In genomic region chr8:126852663-126853390, GRCm38 (mm10) we compare ENCODE assay signal across 9 mouse cellular contexts.
A peak's percentile ranks its signal among the peaks of the same experiment; 100 is the strongest.
DNase-seq lines count a peak whose midpoint lies in the region; ATAC-seq and TF ChIP-seq lines count a peak whose summit lies in the region.
"Had no signal": no experiment of that assay in that cellular context is flagged by ENCODE, and none has a peak within 500 bp of the region (broad histone marks: within the 10 kb centered on the region; RNA-seq: fewer than 3 reads in every experiment).

No protein-coding gene starts in this region.

- TF ChIP-seq POLR2A in thymus, adult 2 months (IDR thresholded peaks at IDR 0.05; ENCODE audit: control insufficient read depth, extremely low read depth, insufficient read depth, low read length, poor library complexity) = no peak

- intact Hi-C loops in left cerebral cortex, postnatal 25 days (cut with DNase I) = no loop called here

- H3K27me3 ChIP-seq in thymus, adult 2 months (ENCODE audit: control insufficient read depth, insufficient read depth, low read length) = no peaks in the 10 kb centered on the region

- no peak for ATAC-seq in cerebellum, adult (ENCODE audit: insufficient number of reproducible peaks, low FRiP score, low TSS enrichment)

- H3K4me1 ChIP-seq in thymus, adult 2 months (replicated peaks; ENCODE audit: control insufficient read depth, insufficient read depth, low read length) = peaks cover 71% of the 10 kb centered on the region

- no peaks in the 10 kb centered on the region for H3K36me3 ChIP-seq in thymus, adult 2 months (ENCODE audit: control insufficient read depth, insufficient read depth, low read length)

- H3K27ac ChIP-seq in thymus, adult 2 months (ENCODE audit: control insufficient read depth, insufficient read depth, low read length) = peak overlapping the region; percentile 81

- TF ChIP-seq CTCF in thymus, adult 2 months (IDR thresholded peaks at IDR 0.05; ENCODE audit: borderline replicate concordance, control insufficient read depth, extremely low read depth, insufficient read depth, low read length, poor library complexity) = no peak

- no peak overlapping the region for H3K4me3 ChIP-seq in thymus, adult 2 months (ENCODE audit: control insufficient read depth, insufficient read depth, low read length)
- H3K4me3 ChIP-seq: erythroblast, embryonic 14.5 days had no signal

- 69% methylated on average over 10 of the region's 10 CpGs for WGBS in thymus, adult 2 months

- DNase-seq in thymus, adult 2 months = no peak
- DNase-seq in thymus, postnatal 25 days = no peak
- DNase-seq in heart, adult 11 months = peak; percentile 99
- peak; percentile 76 to 82 for DNase-seq in kidney, adult 8-10 months
- DNase-seq in lung, postnatal 10 days = peak; percentile 66
- DNase-seq in left cerebral cortex, postnatal 25 days (ENCODE audit: low spot score in 2 of 2) = no peak
- no peak for DNase-seq in testis, postnatal 10 days (ENCODE audit: low spot score)

Comparison
In these comparisons a context has a peak if more than half of its experiments do, and no peak if none do; other contexts are left out.
1. DNase-seq: peak in heart, adult 11 months (single experiment), kidney, adult 8-10 months (2 of 2) and lung, postnatal 10 days (single experiment); none in thymus, adult 2 months (single experiment), thymus, postnatal 25 days (single experiment), left cerebral cortex, postnatal 25 days (0 of 2) and testis, postnatal 10 days (single experiment).